Mouse (Mus musculus) liver, postnatal 0 days (tissue): ENCODE measurements around the gene BC003965.

Experiments used
- CTCF ChIP-seq: sonication (generic); IDR thresholded peaks from 2 replicates; pipeline ENCODE4 v1.5.1; 2016; ENCODE audit warnings: antibody characterized with exemption, low read depth
- EP300 ChIP-seq: IDR thresholded peaks from 2 replicates; pipeline ENCODE4 v1.6.1; 2016; ENCODE audit warnings: antibody characterized with exemption, low read depth, mild to moderate bottlenecking

- no peak for TF ChIP-seq EP300
- TF ChIP-seq CTCF = no peak
Observed at GRCm38 (mm10) chr17:25227991-25228390, 43.6 kb downstream of the BC003965 start.
